Mouse (Mus musculus): ENCODE data around the gene Magi3. TPM values are rescaled to one million over a fixed set of nuclear protein-coding genes. Genes with fewer than 3 reads are reported as not detected.

Gene Magi3
- polyA plus RNA-seq, 1 experiment: 0.92 TPM

DNA sequence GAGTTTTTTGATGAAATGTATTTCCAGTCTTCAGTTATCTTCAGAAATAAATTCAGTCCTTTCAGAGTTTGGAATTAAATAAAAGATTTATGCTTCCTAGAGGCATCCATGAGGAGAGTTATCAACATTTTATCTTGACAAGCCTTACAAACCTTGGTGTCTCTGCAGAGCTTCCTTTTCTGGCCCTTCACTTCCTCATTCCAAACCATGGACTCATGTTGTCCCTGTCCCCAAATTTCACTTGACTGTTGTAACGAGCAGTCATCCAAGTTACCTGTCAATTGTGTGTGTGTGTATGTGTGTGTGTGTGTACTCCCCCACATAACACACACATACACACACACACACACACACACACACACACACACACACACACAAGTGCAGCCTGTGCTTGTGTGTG lies 26.9 kb upstream of the Magi3 start:
- Histone ChIP-seq H3K4me1 (ENCODE audit: control insufficient read depth, insufficient read depth, insufficient read length) (no peaks in the 10 kb centered on the region), H3K27me3 (ENCODE audit: control insufficient read depth, insufficient read depth, low read length) (no peaks in the 10 kb centered on the region), H3K4me3 (ENCODE audit: extremely low read depth, insufficient read depth, insufficient read length) (no peak overlapping the region), H3K36me3 (ENCODE audit: control insufficient read depth, insufficient read depth, low read length) (no peaks in the 10 kb centered on the region), H3K27ac (ENCODE audit: insufficient read depth, low read length) (no peak overlapping the region)
- TF ChIP-seq CTCF (IDR thresholded peaks at IDR 0.05; ENCODE audit: extremely low read depth, insufficient read depth, insufficient read length, insufficient replicate concordance): no peak
- TF ChIP-seq POLR2A (IDR thresholded peaks at IDR 0.05; ENCODE audit: low read depth, low read length): no peak
- 52% methylated on average over 1 of the region's 1 CpGs for WGBS
- DNase-seq (ENCODE audit: low read depth in 1 of 2, low spot score in 2 of 2): no peak

GRCm38 (mm10) chr3:104244373-104244772 lies 24.2 kb upstream of the Magi3 start:
- no peaks in the 10 kb centered on the region for H3K4me1 ChIP-seq (ENCODE audit: control insufficient read depth, insufficient read depth, insufficient read length)
- TF ChIP-seq CTCF (IDR thresholded peaks at IDR 0.05; ENCODE audit: extremely low read depth, insufficient read depth, insufficient read length, insufficient replicate concordance) (no peak), POLR2A (IDR thresholded peaks at IDR 0.05; ENCODE audit: low read depth, low read length) (no peak)
- WGBS: 91% methylated on average over 8 of the region's 8 CpGs
- no peaks in the 10 kb centered on the region for H3K27me3 ChIP-seq (ENCODE audit: control insufficient read depth, insufficient read depth, low read length)
- no peak overlapping the region for H3K27ac ChIP-seq (ENCODE audit: insufficient read depth, low read length)
- no peak overlapping the region for H3K4me3 ChIP-seq (ENCODE audit: extremely low read depth, insufficient read depth, insufficient read length)
- DNase-seq (ENCODE audit: low read depth in 1 of 2, low spot score in 2 of 2): no peak
- H3K36me3 ChIP-seq (ENCODE audit: control insufficient read depth, insufficient read depth, low read length): no peaks in the 10 kb centered on the region

DNA sequence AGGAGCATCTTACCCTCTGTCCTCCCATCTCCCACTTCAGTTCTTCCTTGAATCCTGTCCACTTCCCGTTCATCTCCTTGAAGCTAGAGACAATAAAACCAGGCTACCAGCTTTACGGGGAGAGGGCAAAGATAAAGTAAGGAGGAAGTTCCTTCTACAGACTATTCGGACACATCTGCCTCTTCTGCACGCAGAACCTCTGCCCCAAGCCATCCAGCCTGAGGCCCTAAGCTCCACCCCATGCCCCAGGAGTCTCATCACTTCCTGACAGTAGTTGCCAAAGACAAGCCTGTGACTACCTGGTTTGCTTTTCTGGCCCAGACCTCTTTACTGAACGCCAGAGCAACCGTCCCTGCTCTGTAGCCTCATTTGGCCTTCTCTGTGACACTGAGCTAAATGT lies 23.8 kb upstream of the Magi3 start:
- TF ChIP-seq POLR2A (IDR thresholded peaks at IDR 0.05; ENCODE audit: low read depth, low read length): no peak

GRCm38 (mm10) chr3:104239785-104240184 lies 19.6 kb upstream of the Magi3 start:
- H3K4me3 ChIP-seq (ENCODE audit: extremely low read depth, insufficient read depth, insufficient read length): no peak overlapping the region
- no peak for TF ChIP-seq CTCF (IDR thresholded peaks at IDR 0.05; ENCODE audit: extremely low read depth, insufficient read depth, insufficient read length, insufficient replicate concordance)
- no peak for TF ChIP-seq POLR2A (IDR thresholded peaks at IDR 0.05; ENCODE audit: low read depth, low read length)
- no peaks in the 10 kb centered on the region for H3K36me3 ChIP-seq (ENCODE audit: control insufficient read depth, insufficient read depth, low read length)
- no peaks in the 10 kb centered on the region for H3K4me1 ChIP-seq (ENCODE audit: control insufficient read depth, insufficient read depth, insufficient read length)
- H3K27ac ChIP-seq (ENCODE audit: insufficient read depth, low read length): no peak overlapping the region
- WGBS: 92% methylated on average over 2 of the region's 2 CpGs
- no peak for DNase-seq (ENCODE audit: low read depth in 1 of 2, low spot score in 2 of 2)
- no peaks in the 10 kb centered on the region for H3K27me3 ChIP-seq (ENCODE audit: control insufficient read depth, insufficient read depth, low read length)

More for the DNA sequence above, 23.8 kb upstream of the Magi3 start:
- Histone ChIP-seq H3K36me3 (ENCODE audit: control insufficient read depth, insufficient read depth, low read length) (no peaks in the 10 kb centered on the region), H3K4me3 (ENCODE audit: extremely low read depth, insufficient read depth, insufficient read length) (no peak overlapping the region), H3K4me1 (ENCODE audit: control insufficient read depth, insufficient read depth, insufficient read length) (no peaks in the 10 kb centered on the region), H3K27me3 (ENCODE audit: control insufficient read depth, insufficient read depth, low read length) (no peaks in the 10 kb centered on the region), H3K27ac (ENCODE audit: insufficient read depth, low read length) (no peak overlapping the region)
- DNase-seq (ENCODE audit: low read depth in 1 of 2, low spot score in 2 of 2): no peak
- WGBS: 66% methylated on average over 6 of the region's 6 CpGs

- Histone ChIP-seq H3K27me3 (ENCODE audit: control insufficient read depth, insufficient read depth, low read length) (no peaks in the 10 kb centered on the region), H3K27ac (ENCODE audit: insufficient read depth, low read length) (no peak overlapping the region), H3K4me1 (ENCODE audit: control insufficient read depth, insufficient read depth, insufficient read length) (no peaks in the 10 kb centered on the region), H3K4me3 (ENCODE audit: extremely low read depth, insufficient read depth, insufficient read length) (no peak overlapping the region), H3K36me3 (ENCODE audit: control insufficient read depth, insufficient read depth, low read length) (no peaks in the 10 kb centered on the region)
- no peak for DNase-seq (ENCODE audit: low read depth in 1 of 2, low spot score in 2 of 2)
- TF ChIP-seq CTCF (IDR thresholded peaks at IDR 0.05; ENCODE audit: extremely low read depth, insufficient read depth, insufficient read length, insufficient replicate concordance): no peak
- TF ChIP-seq POLR2A (IDR thresholded peaks at IDR 0.05; ENCODE audit: low read depth, low read length): no peak
- WGBS: 85% methylated on average over 2 of the region's 2 CpGs
Measured at GRCm38 (mm10) chr3:104239376-104239775, 19.2 kb upstream of the Magi3 start.

DNA sequence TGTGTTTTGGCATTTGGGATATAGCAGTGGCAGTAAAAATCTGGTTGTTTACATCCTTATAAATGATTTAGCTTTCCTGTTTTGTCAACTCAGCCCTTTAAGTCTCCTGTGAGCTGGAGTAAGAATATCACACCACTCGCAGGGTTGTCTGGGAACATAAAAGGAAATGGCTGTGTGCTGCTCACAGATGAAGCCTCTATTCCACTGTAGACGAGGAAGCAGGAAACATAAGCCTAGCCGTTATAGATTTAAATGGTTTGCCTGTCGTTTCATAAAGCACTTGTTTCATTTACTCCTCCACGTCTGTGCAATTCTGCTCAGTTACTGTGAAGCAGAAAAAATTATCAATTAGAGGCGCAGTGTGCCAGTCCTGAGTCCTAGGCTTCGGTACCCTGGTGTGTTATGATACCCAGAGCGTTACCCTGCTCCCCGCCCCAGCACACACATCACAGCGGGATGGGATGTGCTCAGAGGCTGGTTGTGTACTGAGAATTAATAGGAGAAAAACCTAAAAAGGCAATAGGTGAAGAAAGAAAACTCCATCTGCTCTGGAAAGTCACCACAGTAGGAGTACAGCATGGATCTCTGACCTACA lies 17.8 kb upstream of the Magi3 start:
- WGBS: 59% methylated on average over 10 of the region's 10 CpGs
- no peak overlapping the region for H3K27ac ChIP-seq (ENCODE audit: insufficient read depth, low read length)
- no peak for DNase-seq (ENCODE audit: low read depth in 1 of 2, low spot score in 2 of 2)
- TF ChIP-seq POLR2A (IDR thresholded peaks at IDR 0.05; ENCODE audit: low read depth, low read length): no peak
- H3K36me3 ChIP-seq (ENCODE audit: control insufficient read depth, insufficient read depth, low read length): no peaks in the 10 kb centered on the region
- no peaks in the 10 kb centered on the region for H3K27me3 ChIP-seq (ENCODE audit: control insufficient read depth, insufficient read depth, low read length)
- no peak overlapping the region for H3K4me3 ChIP-seq (ENCODE audit: extremely low read depth, insufficient read depth, insufficient read length)
- no peaks in the 10 kb centered on the region for H3K4me1 ChIP-seq (ENCODE audit: control insufficient read depth, insufficient read depth, insufficient read length)

GRCm38 (mm10) chr3:104236029-104236428 lies 15.9 kb upstream of the Magi3 start:
- no peaks in the 10 kb centered on the region for H3K27me3 ChIP-seq (ENCODE audit: control insufficient read depth, insufficient read depth, low read length)
- TF ChIP-seq POLR2A (IDR thresholded peaks at IDR 0.05; ENCODE audit: low read depth, low read length) (no peak), CTCF (IDR thresholded peaks at IDR 0.05; ENCODE audit: extremely low read depth, insufficient read depth, insufficient read length, insufficient replicate concordance) (no peak)
- DNase-seq (ENCODE audit: low read depth in 1 of 2, low spot score in 2 of 2): no peak
- WGBS: 89% methylated on average over 2 of the region's 2 CpGs
- H3K36me3 ChIP-seq (ENCODE audit: control insufficient read depth, insufficient read depth, low read length): no peaks in the 10 kb centered on the region
- no peaks in the 10 kb centered on the region for H3K4me1 ChIP-seq (ENCODE audit: control insufficient read depth, insufficient read depth, insufficient read length)
- H3K4me3 ChIP-seq (ENCODE audit: extremely low read depth, insufficient read depth, insufficient read length): no peak overlapping the region
- H3K27ac ChIP-seq (ENCODE audit: insufficient read depth, low read length): no peak overlapping the region
